Mouse (Mus musculus) MEL (cell line): ENCODE measurements around the gene Tmem37. TPM values are rescaled to one million over a fixed set of nuclear protein-coding genes. Genes with fewer than 3 reads are reported as not detected.

ENCODE experiments used
- DNase-seq: peaks from one replicate; pipeline ENCODE4 v3.0.0; 2011; ENCODE audit warnings: low read depth, low spot score
- H3K27ac ChIP-seq: 2 replicates; pipeline ENCODE4 v1.5.1; 2012; ENCODE audit warnings: low read depth, mild to moderate bottlenecking, control low read depth, low read length, moderate library complexity; ENCODE audit not compliant: control insufficient read depth
- H3K27me3 ChIP-seq, 2 experiments: fragments of 150-350 bp in 1 of 2; sonication (generic) in 1 of 2; 2 replicates each; pipeline ENCODE4 v1.6.1; 2012; ENCODE audit warnings: low read length in 2 of 2, mild to moderate bottlenecking in 2 of 2, improper control_type of control experiment in 1 of 2, moderate library complexity in 1 of 2; ENCODE audit not compliant: insufficient read depth in 2 of 2, control insufficient read depth in 1 of 2
- H3K36me3 ChIP-seq, 2 experiments: 2 replicates each; pipeline ENCODE4 v1.6.1; 2012 to 2014; ENCODE audit warnings: low read length in 2 of 2, improper control_type of control experiment in 1 of 2, inconsistent platforms in 1 of 2, mild to moderate bottlenecking in 1 of 2; ENCODE audit not compliant: insufficient read depth in 2 of 2, control insufficient read depth in 1 of 2
- H3K4me1 ChIP-seq, 2 experiments: fragments of 150-350 bp in 1 of 2; sonication (generic) in 1 of 2; 2 replicates each; pipeline ENCODE4 v1.6.1; 2012; ENCODE audit warnings: low read length in 2 of 2, improper control_type of control experiment in 1 of 2, mild to moderate bottlenecking in 1 of 2; ENCODE audit not compliant: insufficient read depth in 2 of 2, control insufficient read depth in 1 of 2
- H3K4me3 ChIP-seq, 2 experiments: fragments of 150-350 bp in 1 of 2; sonication (generic) in 1 of 2; 2 replicates each; pipeline ENCODE4 v1.5.1; 2012; ENCODE audit warnings: low read depth in 2 of 2, low read length in 2 of 2, mild to moderate bottlenecking in 2 of 2, moderate library complexity in 2 of 2, control low read depth in 1 of 2, improper control_type of control experiment in 1 of 2; ENCODE audit not compliant: control insufficient read depth in 1 of 2, insufficient read depth in 1 of 2
- H3K79me2 ChIP-seq: 2 replicates; pipeline ENCODE4 v1.6.1; 2012; ENCODE audit warnings: mild to moderate bottlenecking, low read length, moderate library complexity; ENCODE audit not compliant: control insufficient read depth, poor library complexity, insufficient read depth
- H3K9ac ChIP-seq: 2 replicates; pipeline ENCODE4 v1.6.1; 2012; ENCODE audit warnings: low read depth, mild to moderate bottlenecking, control low read depth, low read length, moderate library complexity; ENCODE audit not compliant: control insufficient read depth, poor library complexity, severe bottlenecking
- H3K9me3 ChIP-seq: fragments of 150-350 bp; sonication (generic); replicated peaks from 2 replicates; pipeline ENCODE4 v1.6.1; 2012; ENCODE audit warnings: mild to moderate bottlenecking, low read length, improper control_type of control experiment, moderate library complexity; ENCODE audit not compliant: insufficient read depth
- CTCF ChIP-seq, 3 experiments: IDR thresholded peaks in 2 of 3; conservative IDR thresholded peaks in 1 of 3; 2 replicates each; pipeline ENCODE4 v1.5.1; 2011 to 2012; ENCODE audit warnings: low read length in 3 of 3, low read depth in 2 of 3, mild to moderate bottlenecking in 2 of 3, improper control_type of control experiment in 1 of 3, inconsistent platforms in 1 of 3, mixed read lengths in 1 of 3, moderate library complexity in 1 of 3; ENCODE audit not compliant: control insufficient read depth in 1 of 3, insufficient read depth in 1 of 3, poor library complexity in 1 of 3, severe bottlenecking in 1 of 3
- E2F4 ChIP-seq: IDR thresholded peaks from 2 replicates; pipeline ENCODE4 v1.6.1; 2011; ENCODE audit warnings: low read depth, low read length, improper control_type of control experiment, borderline replicate concordance
- EP300 ChIP-seq, 2 experiments: IDR thresholded peaks; 2 replicates each; pipeline ENCODE4 v1.6.1; 2011; ENCODE audit warnings: improper control_type of control experiment in 2 of 2, low read length in 2 of 2, low read depth in 1 of 2, mild to moderate bottlenecking in 1 of 2
- ETS1 ChIP-seq: IDR thresholded peaks from 2 replicates; pipeline ENCODE4 v1.6.1; 2012; ENCODE audit warnings: low read depth, mild to moderate bottlenecking, inconsistent platforms, low read length, improper control_type of control experiment, moderate library complexity
- GABPA ChIP-seq: IDR thresholded peaks from 2 replicates; pipeline ENCODE4 v1.6.1; 2012; ENCODE audit warnings: low read depth, mild to moderate bottlenecking, inconsistent platforms, low read length, improper control_type of control experiment, moderate library complexity
- GATA1 ChIP-seq: IDR thresholded peaks from 2 replicates; pipeline ENCODE4 v1.6.1; 2011; ENCODE audit warnings: low read depth, low read length, improper control_type of control experiment
- JUND ChIP-seq: IDR thresholded peaks from 2 replicates; pipeline ENCODE4 v1.6.1; 2011; ENCODE audit warnings: low read depth, mild to moderate bottlenecking, improper control_type of control experiment, low read length
- KAT2A ChIP-seq: conservative IDR thresholded peaks from 2 replicates; pipeline ENCODE4 v1.6.1; 2012; ENCODE audit warnings: low read depth, low read length, improper control_type of control experiment, inconsistent platforms
- MAFK ChIP-seq: IDR thresholded peaks from 2 replicates; pipeline ENCODE4 v1.6.1; 2011; ENCODE audit warnings: low read depth, mild to moderate bottlenecking, low read length, improper control_type of control experiment, borderline replicate concordance
- MAZ ChIP-seq: IDR thresholded peaks from 2 replicates; pipeline ENCODE4 v1.6.1; 2012; ENCODE audit warnings: low read depth, mild to moderate bottlenecking, inconsistent platforms, low read length, improper control_type of control experiment
- MEF2A ChIP-seq: IDR thresholded peaks from 2 replicates; pipeline ENCODE4 v1.6.1; 2014; ENCODE audit warnings: low read depth, mild to moderate bottlenecking, inconsistent platforms, low read length, improper control_type of control experiment; ENCODE audit not compliant: poor library complexity, insufficient replicate concordance, severe bottlenecking; ENCODE audit errors: extremely low read depth
- MXI1 ChIP-seq: IDR thresholded peaks from 2 replicates; pipeline ENCODE4 v1.6.1; 2011; ENCODE audit warnings: mild to moderate bottlenecking, low read depth, low read length, improper control_type of control experiment
- MYB ChIP-seq: IDR thresholded peaks from 2 replicates; pipeline ENCODE4 v1.6.1; 2011; ENCODE audit warnings: mild to moderate bottlenecking, low read depth, low read length, improper control_type of control experiment
- MYC ChIP-seq: IDR thresholded peaks from 2 replicates; pipeline ENCODE4 v1.6.1; 2011; ENCODE audit warnings: low read depth, mild to moderate bottlenecking, low read length, improper control_type of control experiment, moderate library complexity
- NELFE ChIP-seq: IDR thresholded peaks from 2 replicates; pipeline ENCODE4 v1.6.1; 2011; ENCODE audit warnings: low read depth, low read length, improper control_type of control experiment
- POLR2A ChIP-seq, 2 experiments: IDR thresholded peaks; 2 replicates each; pipeline ENCODE4 v1.6.1; 2011 to 2012; ENCODE audit warnings: low read length in 2 of 2, mild to moderate bottlenecking in 2 of 2, control low read depth in 1 of 2, improper control_type of control experiment in 1 of 2, low read depth in 1 of 2, moderate library complexity in 1 of 2; ENCODE audit not compliant: control insufficient read depth in 1 of 2, insufficient read depth in 1 of 2, poor library complexity in 1 of 2
- POLR2AphosphoS5 ChIP-seq: IDR thresholded peaks from 2 replicates; pipeline ENCODE4 v1.6.1; 2012; ENCODE audit warnings: low read depth, borderline replicate concordance, mild to moderate bottlenecking, inconsistent platforms, low read length, moderate library complexity, mixed read lengths
- RAD21 ChIP-seq: IDR thresholded peaks from 2 replicates; pipeline ENCODE4 v1.6.1; 2011; ENCODE audit warnings: mild to moderate bottlenecking, low read depth, low read length, improper control_type of control experiment
- SMC3 ChIP-seq: IDR thresholded peaks from 2 replicates; pipeline ENCODE4 v1.6.1; 2011; ENCODE audit warnings: low read depth, low read length, improper control_type of control experiment
- TAL1 ChIP-seq: IDR thresholded peaks from 2 replicates; pipeline ENCODE4 v1.6.1; 2012; ENCODE audit warnings: mild to moderate bottlenecking, inconsistent platforms, low read length, moderate library complexity, mixed read lengths
- TBP ChIP-seq: IDR thresholded peaks from 2 replicates; pipeline ENCODE4 v1.8.0; 2011; ENCODE audit warnings: low read depth, low read length, improper control_type of control experiment
- TCF12 ChIP-seq: IDR thresholded peaks from 2 replicates; pipeline ENCODE4 v1.6.1; 2014; ENCODE audit warnings: low read depth, mild to moderate bottlenecking, inconsistent platforms, low read length, improper control_type of control experiment, moderate library complexity
- USF2 ChIP-seq, 2 experiments: IDR thresholded peaks; 2 replicates each; pipeline ENCODE4 v1.6.1; 2011 to 2012; ENCODE audit warnings: improper control_type of control experiment in 2 of 2, low read length in 2 of 2, borderline replicate concordance in 1 of 2, inconsistent platforms in 1 of 2, low read depth in 1 of 2, mild to moderate bottlenecking in 1 of 2; ENCODE audit not compliant: insufficient read depth in 1 of 2
- polyA plus RNA-seq, 2 experiments: library from polyadenylated mRNA; stranded (reverse) in 1 of 2; unstranded in 1 of 2; fragments of >175 nt in 1 of 2; fragments of >200 nt in 1 of 2; gene quantifications; 2 replicates each; pipeline versions ENCODE4 v1.2.1 to v1.2.4; 2012; ENCODE audit warnings: low replicate concordance in 2 of 2, low read depth in 1 of 2; ENCODE audit not compliant: insufficient read length in 2 of 2, insufficient read depth in 1 of 2, missing spikeins in 1 of 2
- total RNA-seq: library from RNA; depleted of rRNA; stranded (reverse); fragments of 300-350 nt; gene quantifications from 2 replicates; pipeline ENCODE4 v1.2.3, GENCODE M21; 2012

Gene Tmem37
- total and polyA plus RNA-seq, 3 experiments, result 2.6 to 9.1 TPM; not detected in 1

DNA sequence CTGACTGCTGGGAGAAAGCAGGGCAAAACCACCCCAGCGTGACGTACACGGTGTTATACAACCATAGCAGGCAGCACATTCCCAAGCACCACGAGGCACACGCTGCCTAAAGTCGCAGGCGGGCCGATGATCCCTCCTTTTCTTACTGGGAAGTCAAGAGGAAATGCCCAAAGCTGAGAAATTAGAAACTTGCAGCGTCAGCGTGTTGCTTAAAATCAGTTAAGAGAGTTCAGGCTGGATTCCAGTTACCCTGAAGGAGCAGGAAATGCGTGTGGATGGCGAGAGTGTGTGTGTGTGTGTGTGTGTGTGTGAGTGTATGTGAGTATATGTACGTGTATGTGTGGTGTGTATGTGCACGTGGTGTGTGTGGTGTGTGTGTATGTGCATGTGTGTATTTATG, 16.8 kb downstream of the Tmem37 start:
- Histone ChIP-seq H3K79me2 (no peaks in the 10 kb centered on the region), H3K9ac (no peak overlapping the region), H3K9me3 (no peaks in the 10 kb centered on the region), H3K27me3 (peaks cover 3 to 5% of the 10 kb centered on the region in 2 experiments; a peak in 3 of 4 replicates), H3K27ac (no peak overlapping the region), H3K36me3 (no peaks in the 10 kb centered on the region), H3K4me3 (no peak overlapping the region), H3K4me1 (no peaks in the 10 kb centered on the region)
- TF ChIP-seq POLR2A (IDR thresholded peaks at IDR 0.05; ENCODE audit: control insufficient read depth in 1 of 2, insufficient read depth in 1 of 2, low read depth in 1 of 2, low read length in 2 of 2, poor library complexity in 1 of 2) (no peak), SMC3 (no peak), USF2 (IDR thresholded peaks at IDR 0.05; ENCODE audit: borderline replicate concordance in 1 of 2, insufficient read depth in 1 of 2, low read depth in 1 of 2, low read length in 2 of 2) (no peak), POLR2AphosphoS5 (no peak; the same call in 1 of the 2 replicates), ETS1 (no peak), CTCF (IDR thresholded peaks at IDR 0.05 in 2 of 3, conservative IDR thresholded peaks at IDR 0.05 in 1 of 3; ENCODE audit: control insufficient read depth in 1 of 3, insufficient read depth in 1 of 3, low read depth in 2 of 3, low read length in 3 of 3, poor library complexity in 1 of 3, severe bottlenecking in 1 of 3) (no peak), JUND (no peak), TCF12 (no peak), RAD21 (no peak), TBP (no peak), MYB (no peak), TAL1 (no peak), GABPA (no peak), MEF2A (no peak), MAFK (no peak)
- DNase-seq, result no peak

GRCm38 (mm10) chr1:120056236-120056635, 17.6 kb downstream of the Tmem37 start:
- Histone ChIP-seq H3K79me2 (no peaks in the 10 kb centered on the region), H3K4me3 (no peak overlapping the region), H3K36me3 (no peaks in the 10 kb centered on the region), H3K27me3 (peaks cover 5% of the 10 kb centered on the region in 2 experiments; a peak in 3 of 4 replicates), H3K9me3 (no peaks in the 10 kb centered on the region), H3K27ac (no peak overlapping the region), H3K4me1 (no peaks in the 10 kb centered on the region), H3K9ac (no peak overlapping the region)
- TF ChIP-seq JUND (no peak), MYC (no peak), E2F4 (no peak), MYB (no peak), MXI1 (no peak), KAT2A (no peak), EP300 (IDR thresholded peaks at IDR 0.05; ENCODE audit: low read depth in 1 of 2, low read length in 2 of 2) (no peak), MAZ (no peak), NELFE (no peak), SMC3 (no peak), ETS1 (no peak), GATA1 (no peak), CTCF (IDR thresholded peaks at IDR 0.05 in 2 of 3, conservative IDR thresholded peaks at IDR 0.05 in 1 of 3; ENCODE audit: control insufficient read depth in 1 of 3, insufficient read depth in 1 of 3, low read depth in 2 of 3, low read length in 3 of 3, poor library complexity in 1 of 3, severe bottlenecking in 1 of 3) (no peak), MEF2A (no peak)
- DNase-seq, result no peak
